Mouse (Mus musculus) naive thymus-derived CD4-positive, alpha-beta T cell, adult 2 months (primary cell): Measurements from ENCODE around the gene Hmox2.

Experiments
- DNase-seq: peaks from one replicate; pipeline ENCODE4 v3.0.0-alpha.2; 2011; ENCODE audit warnings: low read depth

The Hmox2 gene

GRCm38 (mm10) chr16:4725266-4725665 lies 895 bp upstream of the Hmox2 start:
- DNase-seq = no peak

- no peak for DNase-seq
These were observed 467 bp downstream of the Hmox2 start for GRCm38 (mm10) chr16:4726528-4727128.

GRCm38 (mm10) chr16:4727526-4727925 lies 1.4 kb downstream of the Hmox2 start:
- DNase-seq = no peak

GRCm38 (mm10) chr16:4727963-4728362 lies 1.8 kb downstream of the Hmox2 start:
- DNase-seq = no peak

- DNase-seq = no peak
These were observed 4.7 kb downstream of the Hmox2 start for GRCm38 (mm10) chr16:4730776-4731358.

- no peak for DNase-seq
These were observed 10.1 kb downstream of the Hmox2 start for GRCm38 (mm10) chr16:4736262-4736661.

- DNase-seq = no peak
These were observed 13.8 kb downstream of the Hmox2 start for GRCm38 (mm10) chr16:4739994-4740393.

- no peak for DNase-seq
These were observed 16.0 kb downstream of the Hmox2 start for GRCm38 (mm10) chr16:4742186-4742585.

GRCm38 (mm10) chr16:4752155-4752554 lies 26.0 kb downstream of the Hmox2 start:
- no peak for DNase-seq

- DNase-seq = no peak
These were observed 27.9 kb downstream of the Hmox2 start for GRCm38 (mm10) chr16:4754045-4754444.

- peak; percentile 50 for DNase-seq
These were observed 30.6 kb downstream of the Hmox2 start for GRCm38 (mm10) chr16:4756660-4757335.

- DNase-seq = no peak
These were observed 36.3 kb downstream of the Hmox2 start for GRCm38 (mm10) chr16:4762437-4762836.

GRCm38 (mm10) chr16:4763276-4763675 lies 37.1 kb downstream of the Hmox2 start:
- DNase-seq = peak; percentile 70

- no peak for DNase-seq
These were observed 39.7 kb downstream of the Hmox2 start for GRCm38 (mm10) chr16:4765852-4766251.

- DNase-seq = no peak
These were observed 41.0 kb downstream of the Hmox2 start for GRCm38 (mm10) chr16:4767012-4767790.

GRCm38 (mm10) chr16:4768719-4769118 lies 42.6 kb downstream of the Hmox2 start:
- no peak for DNase-seq

- DNase-seq = no peak
These were observed 47.3 kb downstream of the Hmox2 start for GRCm38 (mm10) chr16:4773289-4773970.

GRCm38 (mm10) chr16:4777171-4777904 lies 51.2 kb downstream of the Hmox2 start:
- no peak for DNase-seq

GRCm38 (mm10) chr16:4777905-4778609 lies 51.9 kb downstream of the Hmox2 start:
- no peak for DNase-seq

GRCm38 (mm10) chr16:4778940-4779339 lies 52.8 kb downstream of the Hmox2 start:
- no peak for DNase-seq
